Mouse (Mus musculus) adrenal gland, adult 2 months (tissue): ENCODE measurements around the gene Tchh. TPM values are rescaled to one million over a fixed set of nuclear protein-coding genes. Genes with fewer than 3 reads are reported as not detected.
A peak's percentile ranks its signal among the peaks of the same experiment; 100 is the strongest.
"Not testable (repeated sequence)": the region's sequence is repeated elsewhere in the genome, so short reads cannot be mapped to it uniquely, and the experiment has no call there.

ENCODE experiments used
- DNase-seq: peaks from one replicate; pipeline ENCODE4 v3.0.0; 2021
- microRNA-seq, 2 experiments: library from miRNA; unstranded; fragments of <30 nt; microRNA quantifications; one replicate each; pipeline ENCODE4 v1.2.0; 2021
- polyA plus RNA-seq: library from polyadenylated mRNA; depleted of rRNA; stranded (reverse); fragments of >200 nt; gene quantifications from 2 replicates; pipeline ENCODE4 v1.2.3, GENCODE M21; 2012; rRNA removed
- total RNA-seq, 2 experiments: library from RNA; stranded (reverse); gene quantifications; 2 replicates each; pipeline ENCODE4 v1.2.3; 2021

Gene Tchh
- total and polyA plus RNA-seq, 3 experiments: 0.02 to 0.49 (median 0.03) TPM

DNA sequence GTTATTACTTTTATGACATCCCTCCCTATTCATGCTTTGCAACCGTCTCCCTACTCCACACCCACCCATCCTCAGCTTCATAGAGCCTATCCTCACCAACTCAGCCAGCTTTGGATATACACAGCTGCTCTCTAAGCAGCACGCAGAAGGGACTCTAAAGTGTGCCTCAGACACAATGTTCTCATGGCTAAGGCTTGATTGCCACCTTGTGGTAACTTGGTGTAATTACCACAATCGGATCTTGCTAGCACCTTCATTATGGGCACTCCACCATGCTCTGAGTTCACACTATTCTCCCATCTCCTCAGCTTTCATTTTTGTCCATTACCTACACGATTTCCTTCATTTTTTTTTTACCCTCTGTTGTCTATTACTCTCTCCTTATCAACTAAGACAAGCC lies 51.9 kb downstream of the Tchh start:
- peak; percentile 50 for DNase-seq

DNA sequence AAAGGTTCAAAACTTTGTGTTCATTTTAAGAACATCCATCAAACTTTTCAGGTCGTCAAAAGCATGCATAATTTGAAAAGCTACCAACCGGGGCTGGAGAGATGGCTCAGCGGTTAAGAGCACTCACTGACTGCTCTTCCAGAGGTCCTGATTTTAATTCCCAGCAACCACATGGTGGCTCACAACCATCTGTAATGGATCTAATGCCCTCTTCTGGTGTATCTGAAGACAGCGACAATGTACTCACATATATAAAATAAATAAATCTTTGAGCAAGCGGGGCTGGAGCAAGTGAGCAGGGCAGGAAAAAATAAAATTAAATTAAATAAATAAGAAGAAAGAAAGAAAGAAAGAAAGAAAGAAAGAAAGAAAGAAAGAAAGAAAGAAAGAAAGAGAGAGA lies 52.6 kb downstream of the Tchh start:
- not testable (repeated sequence) for DNase-seq

- DNase-seq: no peak
Measured at GRCm38 (mm10) chr3:93497131-93497530, 55.0 kb downstream of the Tchh start.

Small RNAs within 50 kb of the gene (microRNA-seq; reads per million reads assigned to microRNA genes)
- gene Gm22752: 0 reads per million in 2 experiments

Other genes with a start within 250 kb of the Tchh start
- gene Flg2, start 245.1 kb upstream of the Tchh start, total RNA-seq: not detected
- gene Flg2, start 245.1 kb upstream of the Tchh start, polyA plus RNA-seq: not detected in 2 replicates
- gene Flg, start 168.8 kb upstream of the Tchh start, total RNA-seq: not detected
- 0.02 TPM in 1 of 2 replicates, not detected in the other for gene Flg, start 168.8 kb upstream of the Tchh start, polyA plus RNA-seq
- gene Hrnr, start 122.6 kb upstream of the Tchh start, total RNA-seq: not detected
- gene Hrnr, start 122.6 kb upstream of the Tchh start, polyA plus RNA-seq: not detected in 2 replicates
- not detected for gene Rptn, start 48.6 kb upstream of the Tchh start, total RNA-seq
- gene Rptn, start 48.6 kb upstream of the Tchh start, polyA plus RNA-seq: not detected in 2 replicates
- 1 to 10 TPM in 1 of 2 experiments, not detected in 1; 3.1 TPM for gene Tchhl1, start 26.4 kb downstream of the Tchh start, total RNA-seq
- gene Tchhl1, start 26.4 kb downstream of the Tchh start, polyA plus RNA-seq: not detected in 2 replicates
- 100 to 1,000 TPM; 210 to 267 TPM for gene S100a11, start 78.2 kb downstream of the Tchh start, total RNA-seq
- gene S100a11, start 78.2 kb downstream of the Tchh start, polyA plus RNA-seq: 33.0 and 44.4 TPM in 2 replicates
- gene S100a10, start 112.8 kb downstream of the Tchh start, total RNA-seq: 100 to 1,000 TPM; 173 to 196 TPM
- gene S100a10, start 112.8 kb downstream of the Tchh start, polyA plus RNA-seq: 16.3 and 17.7 TPM in 2 replicates
- gene Tdpoz2, start 210.4 kb downstream of the Tchh start, total RNA-seq: under 1 TPM in 1 of 2 experiments, not detected in 1; 0.35 TPM
- gene Tdpoz2, start 210.4 kb downstream of the Tchh start, polyA plus RNA-seq: not detected in 2 replicates
- not detected for gene Tdpoz1, start 234.0 kb downstream of the Tchh start, total RNA-seq
- gene Tdpoz1, start 234.0 kb downstream of the Tchh start, polyA plus RNA-seq: not detected in 2 replicates